Mouse (Mus musculus) layer of hippocampus, adult 2 months (tissue): ENCODE measurements around the gene Ulk1. TPM values are rescaled to one million over a fixed set of nuclear protein-coding genes. Genes with fewer than 3 reads are reported as not detected.

Experiments used
- DNase-seq, 2 experiments: peaks; one replicate each; pipeline ENCODE4 v3.0.0; 2022; ENCODE audit warnings: low spot score in 2 of 2
- H3K27ac ChIP-seq: fragments of 200-600 bp; 2 replicates; pipeline ENCODE4 v1.8.1; 2022
- H3K4me3 ChIP-seq: fragments of 200-600 bp; 2 replicates; pipeline ENCODE4 v1.8.1; 2022; ENCODE audit warnings: mild to moderate bottlenecking
- CTCF ChIP-seq: fragments of 200-600 bp; conservative IDR thresholded peaks from 2 replicates; pipeline ENCODE4 v1.8.1; 2022; ENCODE audit warnings: antibody characterized with exemption, mild to moderate bottlenecking, moderate library complexity
- total RNA-seq, 2 experiments: library from RNA; stranded (reverse); gene quantifications; 2 replicates each; pipeline ENCODE4 v1.2.3; 2021

Ulk1 gene
- total RNA-seq, 2 experiments from 2014 or later = 70.0 to 72.8 TPM

- TF ChIP-seq CTCF = no peak
- no peak for DNase-seq
- H3K27ac ChIP-seq = no peak overlapping the region
- no peak overlapping the region for H3K4me3 ChIP-seq
These were observed 17.7 kb upstream of the Ulk1 start for GRCm38 (mm10) chr5:110827576-110827975.

GRCm38 (mm10) chr5:110826781-110827495, 17.0 kb upstream of the Ulk1 start:
- H3K27ac ChIP-seq = no peak overlapping the region
- no peak for DNase-seq
- H3K4me3 ChIP-seq = no peak overlapping the region
- no peak for TF ChIP-seq CTCF

- TF ChIP-seq CTCF = no peak
- no peak overlapping the region for H3K27ac ChIP-seq
- no peak for DNase-seq
- H3K4me3 ChIP-seq = no peak overlapping the region
These were observed 14.5 kb upstream of the Ulk1 start for GRCm38 (mm10) chr5:110824421-110824820.

GRCm38 (mm10) chr5:110808821-110809666, 853 bp downstream of the Ulk1 start:
- Histone ChIP-seq H3K27ac (peak overlapping the region; percentile 88), H3K4me3 (peak overlapping the region; percentile 90)
- TF ChIP-seq CTCF = no peak
- DNase-seq = no peak

- TF ChIP-seq CTCF = no peak
- Histone ChIP-seq H3K4me3 (peak overlapping the region; percentile 90), H3K27ac (peak overlapping the region; percentile 88)
- peak; percentile 78 to 80 for DNase-seq
These were observed 1.8 kb downstream of the Ulk1 start for GRCm38 (mm10) chr5:110808061-110808631.

GRCm38 (mm10) chr5:110807453-110807852, 2.4 kb downstream of the Ulk1 start:
- TF ChIP-seq CTCF = no peak
- Histone ChIP-seq H3K4me3 (peak overlapping the region; percentile 90), H3K27ac (peak overlapping the region; percentile 88)
- DNase-seq = no peak

GRCm38 (mm10) chr5:110806676-110807075, 3.2 kb downstream of the Ulk1 start:
- TF ChIP-seq CTCF = no peak
- DNase-seq = no peak
- Histone ChIP-seq H3K4me3 (no peak overlapping the region), H3K27ac (no peak overlapping the region)

GRCm38 (mm10) chr5:110806154-110806553, 3.7 kb downstream of the Ulk1 start:
- TF ChIP-seq CTCF = no peak
- Histone ChIP-seq H3K4me3 (no peak overlapping the region), H3K27ac (no peak overlapping the region)
- no peak for DNase-seq

- Histone ChIP-seq H3K27ac (no peak overlapping the region), H3K4me3 (no peak overlapping the region)
- no peak for DNase-seq
- no peak for TF ChIP-seq CTCF
These were observed 5.7 kb downstream of the Ulk1 start for GRCm38 (mm10) chr5:110804012-110804743.

GRCm38 (mm10) chr5:110802809-110803208, 7.1 kb downstream of the Ulk1 start:
- no peak overlapping the region for H3K4me3 ChIP-seq
- DNase-seq = no peak
- H3K27ac ChIP-seq = no peak overlapping the region
- TF ChIP-seq CTCF = no peak

GRCm38 (mm10) chr5:110802186-110802585, 7.7 kb downstream of the Ulk1 start:
- Histone ChIP-seq H3K4me3 (no peak overlapping the region), H3K27ac (no peak overlapping the region)
- TF ChIP-seq CTCF = no peak
- no peak for DNase-seq

GRCm38 (mm10) chr5:110801036-110801624, 8.8 kb downstream of the Ulk1 start:
- no peak for DNase-seq
- TF ChIP-seq CTCF = no peak
- Histone ChIP-seq H3K4me3 (no peak overlapping the region), H3K27ac (no peak overlapping the region)
